Mouse (Mus musculus): ENCODE measurements around the gene Slc27a4. TPM values are rescaled to one million over a fixed set of nuclear protein-coding genes. Genes with fewer than 3 reads are reported as not detected.

Gene Slc27a4
- total RNA-seq, 2 experiments from 2014 or later, result 69.6 to 70.5 TPM

DNA sequence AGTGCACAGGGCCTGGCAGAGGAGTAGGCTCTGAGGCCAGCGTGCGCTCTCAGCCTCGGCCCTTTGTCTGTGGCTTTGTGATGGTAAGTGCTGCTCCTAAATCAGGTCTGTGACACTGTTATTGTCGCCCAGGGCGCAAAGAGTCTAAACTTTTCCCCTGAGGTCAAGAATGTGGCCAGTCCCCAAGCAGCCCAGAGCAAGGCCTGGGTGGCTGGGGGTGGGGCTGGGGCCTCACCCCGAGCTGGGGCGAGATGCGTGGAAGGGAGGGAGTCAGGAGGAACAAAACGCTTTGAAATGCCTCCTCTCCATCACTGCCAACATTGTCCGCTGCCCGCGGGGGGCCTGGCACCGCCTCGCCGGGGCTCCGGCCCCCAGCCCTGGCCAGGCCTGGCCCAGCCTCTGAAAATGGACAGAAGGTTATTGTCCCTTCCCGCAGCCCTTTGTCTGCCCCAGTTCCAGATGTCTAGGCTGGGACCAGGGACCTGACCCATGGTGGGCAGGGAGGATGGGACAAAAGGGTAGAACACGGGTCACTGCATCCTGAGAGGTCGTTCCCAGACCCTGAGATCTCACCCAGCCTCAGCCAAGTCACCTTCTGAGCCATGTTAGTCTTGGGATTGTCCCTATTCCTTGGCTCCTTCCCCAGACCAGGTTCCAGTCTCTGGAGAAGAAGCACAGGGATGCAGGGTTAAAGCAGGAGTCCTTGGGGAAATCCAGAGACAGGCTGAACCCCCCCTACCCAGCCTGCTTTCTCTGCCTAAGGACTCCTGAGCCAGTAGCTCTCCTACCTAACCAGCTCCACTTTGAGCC lies 54.2 kb downstream of the Slc27a4 start:
- DNase-seq, result peak in 1 of 2 experiments; percentile 52

DNA sequence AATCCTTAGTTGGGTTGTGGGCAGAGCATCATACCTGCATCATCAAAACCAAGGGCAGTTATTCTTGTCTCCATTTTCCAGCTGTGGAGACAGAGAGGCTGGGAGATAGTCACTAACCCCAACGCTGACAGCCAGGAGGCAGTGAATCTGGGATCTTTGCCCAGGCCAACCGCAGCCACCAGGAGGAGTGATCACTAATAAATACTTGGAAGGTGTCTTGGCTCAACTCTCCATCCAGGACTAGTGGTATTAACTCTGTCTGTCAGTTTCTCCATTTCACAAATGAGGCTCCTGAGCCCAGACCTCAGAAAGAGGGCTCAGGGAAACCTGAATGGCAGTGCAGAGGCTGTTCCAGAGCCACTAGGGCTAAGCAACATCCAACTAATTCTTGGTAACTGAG lies 54.9 kb downstream of the Slc27a4 start:
- no peak for DNase-seq

DNA sequence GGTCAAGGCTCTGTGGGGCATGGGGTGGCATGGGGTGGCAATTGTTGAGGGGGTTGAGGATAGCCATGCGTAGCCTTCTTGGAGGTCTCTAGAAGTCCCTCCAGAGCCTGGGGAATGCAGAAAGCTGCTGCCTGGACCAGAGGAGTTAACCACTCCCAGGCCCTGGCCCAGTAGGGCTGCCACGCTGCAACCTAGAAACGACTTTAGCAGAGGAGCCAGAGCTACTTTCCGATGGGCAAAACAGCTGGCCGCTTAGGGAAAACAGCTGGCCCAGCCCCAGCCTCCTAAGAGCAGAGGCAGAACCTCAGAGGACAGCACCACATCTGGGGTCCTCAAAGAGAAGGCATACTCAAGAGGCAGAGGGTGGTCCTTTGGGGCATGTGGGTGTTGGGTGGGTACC lies 55.5 kb downstream of the Slc27a4 start:
- no peak for DNase-seq

DNA sequence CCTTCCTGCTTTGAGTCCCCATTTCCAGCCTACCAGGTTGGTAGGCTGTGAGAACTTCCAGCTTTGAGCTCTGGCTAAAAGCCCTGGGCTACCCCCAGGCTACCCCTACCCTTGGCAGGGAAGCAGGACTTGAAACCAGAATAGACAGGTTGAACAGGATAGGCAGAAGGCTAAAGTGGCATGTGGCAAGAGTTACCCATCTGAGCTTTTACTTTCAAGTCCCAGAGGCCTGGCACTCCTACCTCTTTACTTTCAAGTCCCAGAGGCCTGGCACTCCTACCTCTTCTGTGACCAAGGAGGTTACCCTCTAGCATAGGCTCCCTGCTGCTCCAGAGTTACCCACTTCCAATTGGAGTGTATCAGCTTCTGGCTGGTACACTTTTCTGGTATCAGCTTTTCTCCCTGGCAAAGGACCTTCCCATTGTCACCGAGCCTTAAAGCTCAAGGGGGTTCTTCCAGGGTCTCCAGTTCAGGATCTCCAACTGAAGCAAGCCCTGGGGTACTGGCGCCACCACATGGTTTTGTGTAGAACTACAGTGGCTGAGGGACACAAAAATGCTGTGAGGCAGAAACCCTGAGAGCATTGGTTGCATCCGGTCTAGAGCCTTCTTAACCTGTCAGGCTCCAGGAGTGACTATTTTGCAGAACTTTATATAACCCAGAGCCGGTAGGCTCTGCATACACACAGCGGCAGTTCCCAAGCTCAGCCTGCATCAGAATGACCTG lies 56.5 kb downstream of the Slc27a4 start:
- DNase-seq, result peak; percentile 58 to 63

DNA sequence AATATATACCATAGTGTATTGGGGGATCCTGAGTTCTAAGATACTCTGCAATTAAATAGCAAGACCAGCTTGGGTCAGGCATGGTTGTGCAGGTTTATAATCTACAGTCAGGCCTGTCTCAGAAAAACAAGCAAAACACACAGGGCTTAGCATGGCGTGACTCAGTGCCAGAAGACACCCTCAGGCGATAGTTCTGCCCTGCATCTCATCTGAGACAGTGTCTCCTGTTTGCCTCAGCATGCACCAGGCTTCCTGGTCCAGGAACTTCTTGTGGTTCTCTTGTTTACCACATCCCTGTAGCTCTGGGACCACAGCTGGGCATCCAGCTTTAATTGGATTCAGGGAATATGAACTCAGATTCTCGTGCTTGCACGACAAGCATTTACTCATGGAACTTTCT lies 62.7 kb downstream of the Slc27a4 start:
- no peak for DNase-seq

Small RNA genes lying within 50 kb of the gene (microRNA-seq; reads per million reads assigned to microRNA genes)
- 0 to 0.21 reads per million in 2 experiments for gene Mir219a-2
- gene Mir219b, result 0 reads per million in 2 experiments

Other genes starting within 250 kb of the Slc27a4 start
- gene Rapgef1, start 182.9 kb upstream of the Slc27a4 start, total RNA-seq (2021), result 10 to 100 TPM; 94.0 to 99.0 TPM
- under 1 TPM; 0.58 to 0.75 TPM for gene Gm13420, start 50.9 kb upstream of the Slc27a4 start, total RNA-seq (2021)
- gene Gm13547, start 43.3 kb upstream of the Slc27a4 start, total RNA-seq (2021), result not detected
- gene Coq4, start 15.1 kb upstream of the Slc27a4 start, total RNA-seq (2021), result 10 to 100 TPM; 23.3 to 28.9 TPM
- 10 to 100 TPM; 39.9 to 46.6 TPM for gene Trub2, start 14.1 kb upstream of the Slc27a4 start, total RNA-seq (2021)
- gene Urm1, start 17.4 kb downstream of the Slc27a4 start, total RNA-seq (2021), result 10 to 100 TPM; 36.6 to 49.5 TPM
- 1 to 10 TPM; 6.6 to 7.7 TPM for gene Cercam, start 66.5 kb downstream of the Slc27a4 start, total RNA-seq (2021)
- 100 to 1,000 TPM; 101 to 114 TPM for gene Odf2, start 86.6 kb downstream of the Slc27a4 start, total RNA-seq (2021)
- 10 to 100 TPM; 38.7 to 45.5 TPM for gene Gle1, start 132.8 kb downstream of the Slc27a4 start, total RNA-seq (2021)
- 100 to 1,000 TPM; 824 to 881 TPM for gene Sptan1, start 162.9 kb downstream of the Slc27a4 start, total RNA-seq (2021)
- 10 to 100 TPM; 31.8 to 34.0 TPM for gene Wdr34, start 246.2 kb downstream of the Slc27a4 start, total RNA-seq (2021)